Mouse (Mus musculus): Measurements from ENCODE around the gene Cgrrf1.

The Cgrrf1 gene

GRCm38 (mm10) chr14:46885891-46886301, 54.0 kb downstream of the Cgrrf1 start:
- in situ Hi-C loops (cut with MboI, MseI): loop anchor here (5.0 kb wide), 2 partner anchors 201 to 656 kb away; no protein-coding TSS in a partner anchor

- in situ Hi-C loops (cut with MboI, MseI): loop anchor here (5.0 kb wide), 2 partner anchors 198 to 653 kb away; no protein-coding TSS in a partner anchor
These were observed 57.2 kb downstream of the Cgrrf1 start for GRCm38 (mm10) chr14:46889096-46889495.

- in situ Hi-C loops (cut with MboI, MseI): no loop called here
These were observed 62.0 kb downstream of the Cgrrf1 start for GRCm38 (mm10) chr14:46893961-46894360.

- in situ Hi-C loops (cut with MboI, MseI): no loop called here
These were observed 66.0 kb downstream of the Cgrrf1 start for GRCm38 (mm10) chr14:46897953-46898352.

GRCm38 (mm10) chr14:46898626-46899025, 66.7 kb downstream of the Cgrrf1 start:
- in situ Hi-C loops (cut with MboI, MseI): no loop called here

GRCm38 (mm10) chr14:46902498-46903087, 70.7 kb downstream of the Cgrrf1 start:
- in situ Hi-C loops (cut with MboI, MseI): no loop called here
